Mouse (Mus musculus): ENCODE results near the gene Il1r2.
A peak's percentile ranks its signal among the peaks of the same experiment; 100 is the strongest.

DNA sequence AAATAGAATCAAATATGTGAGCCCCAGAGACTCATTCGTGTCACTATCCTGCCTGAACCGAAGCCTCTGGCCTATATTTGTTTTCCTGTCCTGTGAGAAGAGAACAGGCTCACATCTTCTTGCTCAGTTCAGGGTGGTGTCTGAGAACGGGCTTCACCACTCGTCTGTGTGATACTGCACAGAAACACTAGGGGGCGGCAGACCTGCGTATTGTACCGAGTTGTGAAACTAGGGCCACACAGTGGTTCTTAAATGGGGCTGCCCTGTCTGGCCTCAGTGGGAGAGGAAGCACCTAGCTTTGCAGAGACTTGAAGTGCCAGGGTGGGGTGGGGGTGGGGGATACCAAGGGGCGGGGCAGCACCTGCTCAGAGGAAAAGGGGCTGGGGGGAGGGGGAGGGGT is 42.5 kb downstream of the Il1r2 start:
- TF ChIP-seq CTCF (IDR thresholded peaks at IDR 0.05; ENCODE audit: extremely low read depth, insufficient read depth, low read length) (peak; percentile 88), POLR2A (IDR thresholded peaks at IDR 0.05; ENCODE audit: extremely low read depth, insufficient read depth, low read length) (no peak)

Measured in cortical plate, adult 2 months (tissue).